Mouse (Mus musculus) T-helper 1 cell (primary cell): ENCODE measurements around the gene Ascc3.

Experiments used
- in situ Hi-C: fragments of 300-600 bp; cut with MboI, MseI; formaldehyde crosslinking; loops from one replicate; pipeline ENCODE4 v1.15.1; 2025; ENCODE audit warnings: high pct_unique_total_duplicates

Ascc3 gene

GRCm38 (mm10) chr10:50894170-50894991, 301.9 kb downstream of the Ascc3 start, which contains the start of gene Sim1:
Gene Sim1 (plus strand): TSS chr10:50894754.
- in situ Hi-C loops: no loop called here

GRCm38 (mm10) chr10:50895091-50895790, 302.8 kb downstream of the Ascc3 start:
- in situ Hi-C loops: no loop called here

- in situ Hi-C loops: no loop called here
Measured at GRCm38 (mm10) chr10:50895881-50896766, 303.7 kb downstream of the Ascc3 start.

- in situ Hi-C loops: no loop called here
Measured at GRCm38 (mm10) chr10:50896767-50897390, 304.4 kb downstream of the Ascc3 start.

- in situ Hi-C loops: no loop called here
Measured at GRCm38 (mm10) chr10:50897530-50898471, 305.3 kb downstream of the Ascc3 start.

- in situ Hi-C loops: no loop called here
Measured at GRCm38 (mm10) chr10:50898621-50899020, 306.2 kb downstream of the Ascc3 start.

GRCm38 (mm10) chr10:50899846-50900745, 307.6 kb downstream of the Ascc3 start:
- in situ Hi-C loops: loop anchor here (10.0 kb wide), 1 partner anchor 515 kb away; no protein-coding TSS in a partner anchor
